Mouse (Mus musculus): ENCODE measurements around the gene Camk1d. TPM values are rescaled to one million over a fixed set of nuclear protein-coding genes. Genes with fewer than 3 reads are reported as not detected.

Gene Camk1d
- polyA plus RNA-seq, 1 experiment from 2014 or later = 2.0 TPM

GRCm38 (mm10) chr2:5458671-5459235 is 255.6 kb downstream of the Camk1d start:
- H3K4me3 ChIP-seq (ENCODE audit: low read depth, low read length) = no peak overlapping the region
- H3K27me3 ChIP-seq (ENCODE audit: insufficient read depth, low read length) = no peaks in the 10 kb centered on the region
- no peak overlapping the region for H3K4me2 ChIP-seq (ENCODE audit: low read depth, low read length)
- DNase-seq (no peak), ATAC-seq (no peak)
- TF ChIP-seq CTCF (IDR thresholded peaks at IDR 0.05; ENCODE audit: low read depth) (no peak), EP300 (IDR thresholded peaks at IDR 0.05; ENCODE audit: low read depth) (no peak)
- no peak overlapping the region for H3K27ac ChIP-seq (ENCODE audit: low read depth)
- H3K9me3 ChIP-seq (ENCODE audit: low read length) = no peaks in the 10 kb centered on the region
- 70% methylated on average over 16 of the region's 16 CpGs for WGBS (ENCODE audit: insufficient replicate concordance)
- no peak overlapping the region for H3K9ac ChIP-seq (replicated peaks)
- 0 out of 2 replicates have a peak, but pooled peaks cover 2% of the 10 kb centered on the region for H3K4me1 ChIP-seq (ENCODE audit: insufficient read depth)
- H3K36me3 ChIP-seq (replicated peaks; ENCODE audit: insufficient read depth, low read length) = no peaks in the 10 kb centered on the region

DNA sequence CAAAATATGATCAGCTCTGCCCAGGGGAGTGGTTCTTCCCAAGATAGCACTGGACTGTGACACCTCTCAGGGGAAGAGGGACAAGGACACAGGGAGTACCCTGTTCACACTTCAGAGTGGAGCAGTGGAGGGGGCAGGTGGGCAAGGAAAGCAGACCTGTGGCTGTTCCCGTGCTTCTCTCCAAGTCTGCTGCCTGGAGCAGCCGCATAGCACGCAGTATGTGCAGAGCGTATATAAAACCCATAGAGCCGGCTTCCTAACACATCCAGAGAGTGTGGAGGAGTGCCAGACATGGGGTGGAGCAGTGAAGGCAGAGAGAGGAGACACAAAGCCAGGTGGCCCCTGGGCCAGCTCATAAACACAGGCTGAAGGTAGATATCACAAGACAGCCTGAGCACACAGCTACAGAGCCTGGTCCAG is 256.2 kb downstream of the Camk1d start:
- Histone ChIP-seq H3K4me1 (ENCODE audit: insufficient read depth) (0 out of 2 replicates have a peak, but pooled peaks cover 2% of the 10 kb centered on the region), H3K36me3 (replicated peaks; ENCODE audit: insufficient read depth, low read length) (no peaks in the 10 kb centered on the region), H3K9ac (replicated peaks) (no peak overlapping the region), H3K9me3 (ENCODE audit: low read length) (no peaks in the 10 kb centered on the region), H3K4me3 (ENCODE audit: low read depth, low read length) (no peak overlapping the region), H3K27me3 (ENCODE audit: insufficient read depth, low read length) (no peaks in the 10 kb centered on the region), H3K27ac (ENCODE audit: low read depth) (no peak overlapping the region), H3K4me2 (ENCODE audit: low read depth, low read length) (no peak overlapping the region)
- ATAC-seq (no peak), DNase-seq (no peak)
- WGBS (ENCODE audit: insufficient replicate concordance) = 86% methylated on average over 5 of the region's 5 CpGs
- TF ChIP-seq CTCF (IDR thresholded peaks at IDR 0.05; ENCODE audit: low read depth) (no peak), EP300 (IDR thresholded peaks at IDR 0.05; ENCODE audit: low read depth) (no peak)

GRCm38 (mm10) chr2:5456108-5456507 is 258.2 kb downstream of the Camk1d start:
- H3K9ac ChIP-seq (replicated peaks) = no peak overlapping the region
- WGBS (ENCODE audit: insufficient replicate concordance) = 50% methylated on average over 2 of the region's 2 CpGs
- 0 out of 2 replicates have a peak, but pooled peaks cover 2% of the 10 kb centered on the region for H3K4me1 ChIP-seq (ENCODE audit: insufficient read depth)
- TF ChIP-seq EP300 (IDR thresholded peaks at IDR 0.05; ENCODE audit: low read depth) (no peak), CTCF (IDR thresholded peaks at IDR 0.05; ENCODE audit: low read depth) (no peak)
- H3K9me3 ChIP-seq (ENCODE audit: low read length) = no peaks in the 10 kb centered on the region
- H3K36me3 ChIP-seq (replicated peaks; ENCODE audit: insufficient read depth, low read length) = no peaks in the 10 kb centered on the region
- ATAC-seq (peak; percentile 76), DNase-seq (no peak)
- H3K27me3 ChIP-seq (ENCODE audit: insufficient read depth, low read length) = no peaks in the 10 kb centered on the region
- H3K27ac ChIP-seq (ENCODE audit: low read depth) = no peak overlapping the region
- no peak overlapping the region for H3K4me2 ChIP-seq (ENCODE audit: low read depth, low read length)
- no peak overlapping the region for H3K4me3 ChIP-seq (ENCODE audit: low read depth, low read length)

DNA sequence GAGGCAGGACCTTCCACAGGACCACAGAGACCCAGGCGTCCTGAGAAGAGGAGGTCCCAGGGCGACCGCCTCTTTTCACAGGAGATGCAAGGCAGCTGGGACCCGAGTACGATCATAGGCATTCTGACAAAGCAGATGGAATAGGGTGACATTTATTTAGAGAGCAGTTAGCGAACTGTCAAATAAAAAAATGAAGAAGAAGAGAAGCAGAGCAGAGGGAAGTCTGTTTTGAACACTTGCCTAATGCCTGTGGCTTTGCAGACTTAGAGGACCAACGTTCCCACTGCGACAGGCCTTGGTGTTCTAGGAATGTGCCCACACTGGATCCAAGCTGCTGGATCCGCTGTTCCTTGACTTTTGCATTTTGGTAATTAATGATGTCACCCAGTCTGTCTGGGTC is 259.5 kb downstream of the Camk1d start:
- Histone ChIP-seq H3K4me1 (ENCODE audit: insufficient read depth) (0 out of 2 replicates have a peak, but pooled peaks cover 2% of the 10 kb centered on the region), H3K27me3 (ENCODE audit: insufficient read depth, low read length) (no peaks in the 10 kb centered on the region), H3K9me3 (ENCODE audit: low read length) (no peaks in the 10 kb centered on the region), H3K4me2 (ENCODE audit: low read depth, low read length) (no peak overlapping the region), H3K9ac (replicated peaks) (no peak overlapping the region), H3K36me3 (replicated peaks; ENCODE audit: insufficient read depth, low read length) (no peaks in the 10 kb centered on the region), H3K27ac (ENCODE audit: low read depth) (no peak overlapping the region), H3K4me3 (ENCODE audit: low read depth, low read length) (no peak overlapping the region)
- DNase-seq (no peak), ATAC-seq (no peak)
- 69% methylated on average over 9 of the region's 9 CpGs for WGBS (ENCODE audit: insufficient replicate concordance)
- no peak for TF ChIP-seq EP300 (IDR thresholded peaks at IDR 0.05; ENCODE audit: low read depth)
- no peak for TF ChIP-seq CTCF (IDR thresholded peaks at IDR 0.05; ENCODE audit: low read depth)

DNA sequence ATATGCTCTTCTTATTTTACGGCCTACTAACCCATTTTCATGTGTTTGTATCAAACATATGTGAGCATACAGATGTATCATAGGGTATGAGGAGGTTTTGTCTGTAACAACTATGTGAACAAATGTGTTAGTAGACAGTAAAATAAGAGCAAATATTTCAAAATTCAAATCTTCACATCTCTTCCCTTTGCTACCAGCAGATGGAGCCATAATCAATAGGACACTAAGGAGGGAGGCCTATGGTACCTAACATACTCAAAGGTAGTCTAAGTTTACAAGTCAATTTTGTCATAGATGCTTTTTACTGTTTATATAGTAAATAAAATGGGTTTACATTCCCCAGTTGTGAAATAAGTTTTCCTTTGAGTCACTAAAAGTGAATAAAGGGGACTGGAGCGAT is 262.7 kb downstream of the Camk1d start:
- DNase-seq (no peak), ATAC-seq (no peak)
- WGBS (ENCODE audit: insufficient replicate concordance) = 85% methylated on average over 2 of the region's 2 CpGs
- Histone ChIP-seq H3K4me2 (ENCODE audit: low read depth, low read length) (no peak overlapping the region), H3K27me3 (ENCODE audit: insufficient read depth, low read length) (no peaks in the 10 kb centered on the region), H3K4me3 (ENCODE audit: low read depth, low read length) (no peak overlapping the region), H3K9me3 (ENCODE audit: low read length) (no peaks in the 10 kb centered on the region), H3K4me1 (ENCODE audit: insufficient read depth) (0 out of 2 replicates have a peak, but pooled peaks cover 2% of the 10 kb centered on the region), H3K27ac (ENCODE audit: low read depth) (no peak overlapping the region), H3K36me3 (replicated peaks; ENCODE audit: insufficient read depth, low read length) (no peaks in the 10 kb centered on the region), H3K9ac (replicated peaks) (no peak overlapping the region)
- no peak for TF ChIP-seq EP300 (IDR thresholded peaks at IDR 0.05; ENCODE audit: low read depth)
- TF ChIP-seq CTCF (IDR thresholded peaks at IDR 0.05; ENCODE audit: low read depth) = peak; percentile 74

- DNase-seq (no peak), ATAC-seq (no peak)
- Histone ChIP-seq H3K27ac (ENCODE audit: low read depth) (no peak overlapping the region), H3K4me3 (ENCODE audit: low read depth, low read length) (no peak overlapping the region), H3K36me3 (replicated peaks; ENCODE audit: insufficient read depth, low read length) (no peaks in the 10 kb centered on the region), H3K9ac (replicated peaks) (no peak overlapping the region), H3K4me1 (ENCODE audit: insufficient read depth) (no peaks in the 10 kb centered on the region), H3K9me3 (ENCODE audit: low read length) (no peaks in the 10 kb centered on the region), H3K4me2 (ENCODE audit: low read depth, low read length) (no peak overlapping the region), H3K27me3 (ENCODE audit: insufficient read depth, low read length) (no peaks in the 10 kb centered on the region)
- TF ChIP-seq CTCF (IDR thresholded peaks at IDR 0.05; ENCODE audit: low read depth) (no peak), EP300 (IDR thresholded peaks at IDR 0.05; ENCODE audit: low read depth) (no peak)
- WGBS (ENCODE audit: insufficient replicate concordance) = 80% methylated on average over 5 of the region's 5 CpGs
Measured at GRCm38 (mm10) chr2:5445357-5445756, 269.0 kb downstream of the Camk1d start.
